Mouse (Mus musculus): ENCODE results near the gene 1700008P02Rik. TPM values are rescaled to one million over a fixed set of nuclear protein-coding genes. Genes with fewer than 3 reads are reported as not detected.
"Not testable (repeated sequence)": the region's sequence is repeated elsewhere in the genome, so short reads cannot be mapped to it uniquely, and the experiment has no call there.

The 1700008P02Rik gene
- not detected in 2 replicates for polyA plus RNA-seq (2015; fragmentation: Nextera tagmentation; extraction: Ambion mirVana)

GRCm38 (mm10) chr3:6620343-6620742 lies at the start of gene 1700008P02Rik:
Gene 1700008P02Rik (minus strand): TSS chr3:6620443.
- Histone ChIP-seq H3K36me3 (replicated peaks) (no peaks in the 10 kb centered on the region), H3K9me3 (no peaks in the 10 kb centered on the region), H3K27ac (no peak within 1 kb of the TSS), H3K27me3 (replicated peaks) (no peaks in the 10 kb centered on the region), H3K4me2 (no peak within 1 kb of the TSS), H3K4me3 (no peak within 1 kb of the TSS), H3K4me1 (no peaks in the 10 kb centered on the region), H3K9ac (no peak within 1 kb of the TSS)
- no peak for ATAC-seq (replicated peaks)
- WGBS = 94% methylated on average over 7 of the region's 7 CpGs

- Histone ChIP-seq H3K27ac (no peak overlapping the region), H3K36me3 (replicated peaks) (no peaks in the 10 kb centered on the region), H3K9me3 (no peaks in the 10 kb centered on the region), H3K27me3 (replicated peaks) (no peaks in the 10 kb centered on the region), H3K4me2 (no peak overlapping the region), H3K4me3 (no peak overlapping the region), H3K4me1 (no peaks in the 10 kb centered on the region), H3K9ac (no peak overlapping the region)
- WGBS = 88% methylated on average over 2 of the region's 2 CpGs
- no peak for ATAC-seq (replicated peaks)
Observed at GRCm38 (mm10) chr3:6649411-6649810, 29.2 kb upstream of the 1700008P02Rik start.

- H3K4me2 ChIP-seq; ATAC-seq (replicated peaks); H3K27me3 ChIP-seq (replicated peaks); H3K27ac ChIP-seq; H3K9me3 ChIP-seq; H3K9ac ChIP-seq; H3K36me3 ChIP-seq (replicated peaks); H3K4me1 ChIP-seq; H3K4me3 ChIP-seq: not testable (repeated sequence)
Observed at GRCm38 (mm10) chr3:6638151-6638550, 17.9 kb upstream of the 1700008P02Rik start.

GRCm38 (mm10) chr3:6634256-6634655 lies 14.0 kb upstream of the 1700008P02Rik start:
- Histone ChIP-seq H3K9me3 (no peaks in the 10 kb centered on the region), H3K36me3 (replicated peaks) (no peaks in the 10 kb centered on the region), H3K27me3 (replicated peaks) (no peaks in the 10 kb centered on the region), H3K4me1 (no peaks in the 10 kb centered on the region), H3K9ac (no peak overlapping the region), H3K4me3 (no peak overlapping the region), H3K4me2 (no peak overlapping the region), H3K27ac (no peak overlapping the region)
- no peak for ATAC-seq (replicated peaks)

GRCm38 (mm10) chr3:6617881-6618280 lies 2.4 kb downstream of the 1700008P02Rik start:
- H3K27me3 ChIP-seq (replicated peaks) = no peaks in the 10 kb centered on the region
- no peaks in the 10 kb centered on the region for H3K9me3 ChIP-seq
- H3K4me1 ChIP-seq = no peaks in the 10 kb centered on the region
- no peaks in the 10 kb centered on the region for H3K36me3 ChIP-seq (replicated peaks)
- H3K27ac ChIP-seq = no peak overlapping the region
- no peak for ATAC-seq (replicated peaks)
- H3K9ac ChIP-seq = no peak overlapping the region
- H3K4me2 ChIP-seq = no peak overlapping the region
- H3K4me3 ChIP-seq = no peak overlapping the region
